Mouse (Mus musculus) myocyte (in vitro differentiated cells): ENCODE data around the gene Hcar2. TPM values are rescaled to one million over a fixed set of nuclear protein-coding genes. Genes with fewer than 3 reads are reported as not detected.

Experiments
- H3K27me3 ChIP-seq: one replicate; pipeline ENCODE4 v1.6.1; 2011; ENCODE audit not compliant: control insufficient read depth, insufficient read depth, insufficient read length
- H3K36me3 ChIP-seq: one replicate; pipeline ENCODE4 v1.6.1; 2011; ENCODE audit not compliant: control insufficient read depth, insufficient read depth
- H3K4me2 ChIP-seq: one replicate; pipeline ENCODE4 v1.6.1; 2011; ENCODE audit warnings: low read depth, control low read depth
- H3K4me3 ChIP-seq: one replicate; pipeline ENCODE4 v1.5.1; 2011; ENCODE audit warnings: mild to moderate bottlenecking, control low read depth, moderate library complexity
- H3K79me2 ChIP-seq: one replicate; pipeline ENCODE4 v1.6.1; 2011; ENCODE audit not compliant: control insufficient read depth, insufficient read depth
- H3ac ChIP-seq: one replicate; pipeline ENCODE4 v1.6.1; 2011; ENCODE audit not compliant: control insufficient read depth, insufficient read length
- CEBPB ChIP-seq: IDR thresholded peaks from 2 replicates; pipeline ENCODE4 v1.6.1; 2011; ENCODE audit warnings: mild to moderate bottlenecking, moderate library complexity; ENCODE audit not compliant: poor library complexity, insufficient read depth, severe bottlenecking
- E2F4 ChIP-seq: IDR thresholded peaks from one replicate; pipeline ENCODE4 v1.6.1; 2011; ENCODE audit warnings: mild to moderate bottlenecking, control low read depth, moderate library complexity; ENCODE audit not compliant: insufficient read depth
- MAX ChIP-seq: IDR thresholded peaks from one replicate; pipeline ENCODE4 v1.6.1; 2011; ENCODE audit warnings: low read depth, mild to moderate bottlenecking, control low read depth
- MYOD1 ChIP-seq, 3 experiments: IDR thresholded peaks; one replicate each; pipeline ENCODE4 v1.6.1; 2011; ENCODE audit warnings: control low read depth in 2 of 3, low read depth in 2 of 3, mild to moderate bottlenecking in 2 of 3, moderate library complexity in 1 of 3; ENCODE audit not compliant: insufficient read length in 2 of 3, control insufficient read depth in 1 of 3
- MYOG ChIP-seq, 3 experiments: IDR thresholded peaks; one replicate each; pipeline ENCODE4 v1.6.1; 2011; ENCODE audit warnings: control low read depth in 2 of 3, low read depth in 2 of 3, mild to moderate bottlenecking in 2 of 3; ENCODE audit not compliant: insufficient read length in 2 of 3, control insufficient read depth in 1 of 3, insufficient read depth in 1 of 3
- POLR2A ChIP-seq: IDR thresholded peaks from one replicate; pipeline ENCODE4 v1.6.1; 2011; ENCODE audit warnings: low read depth, mild to moderate bottlenecking, control low read depth, moderate library complexity; ENCODE audit not compliant: insufficient read length
- POLR2AphosphoS2 ChIP-seq: IDR thresholded peaks from one replicate; pipeline ENCODE4 v1.6.1; 2011; ENCODE audit warnings: low read depth, control low read depth; ENCODE audit not compliant: insufficient read length
- REST ChIP-seq: IDR thresholded peaks from one replicate; pipeline ENCODE4 v1.6.1; 2011; ENCODE audit warnings: mild to moderate bottlenecking, control low read depth, moderate library complexity; ENCODE audit not compliant: insufficient read depth, insufficient read length
- SRF ChIP-seq: IDR thresholded peaks from one replicate; pipeline ENCODE4 v1.6.1; 2011; ENCODE audit warnings: low read depth; ENCODE audit not compliant: control insufficient read depth, insufficient read length
- TCF12 ChIP-seq: IDR thresholded peaks from one replicate; pipeline ENCODE4 v1.6.1; 2011; ENCODE audit warnings: mild to moderate bottlenecking, control low read depth; ENCODE audit not compliant: poor library complexity, insufficient read depth, severe bottlenecking
- TCF3 ChIP-seq: IDR thresholded peaks from one replicate; pipeline ENCODE4 v1.6.1; 2011; ENCODE audit warnings: low read depth, control low read depth; ENCODE audit not compliant: insufficient read length
- USF1 ChIP-seq: IDR thresholded peaks from one replicate; pipeline ENCODE4 v1.6.1; 2011; ENCODE audit warnings: low read depth, mild to moderate bottlenecking, control low read depth, moderate library complexity
- polyA plus RNA-seq: library from polyadenylated mRNA; unstranded; fragments of >200 nt; fragmentation: generic; extraction: Trizol; gene quantifications from one replicate; pipeline ENCODE4 v1.2.1, GENCODE M21; 2012; ENCODE audit warnings: missing spikeins

Gene Hcar2
- polyA plus RNA-seq, 1 experiment: not detected

DNA sequence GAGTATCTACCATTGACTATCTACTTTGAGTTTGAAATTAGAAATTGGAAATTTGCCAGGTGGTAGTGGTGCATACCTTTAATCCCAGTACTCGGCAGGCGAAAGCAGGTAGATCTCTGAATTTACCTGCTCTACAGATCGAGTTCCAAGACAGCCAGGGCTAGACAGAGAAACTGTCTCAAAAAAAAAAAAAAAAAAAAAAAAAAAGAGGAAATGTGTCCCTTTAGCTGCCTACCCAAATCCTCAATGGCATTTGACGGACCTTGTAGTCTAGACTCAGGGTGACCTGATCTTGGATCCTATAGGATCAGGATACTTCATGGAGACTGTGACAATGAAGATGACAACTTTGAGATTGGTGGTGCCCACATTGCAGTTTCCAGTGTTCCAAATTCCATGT lies 1.2 kb upstream of the Hcar2 start:
- Histone ChIP-seq H3K79me2 (no peaks in the 10 kb centered on the region), H3K27me3 (no peaks in the 10 kb centered on the region), H3ac (no peak overlapping the region), H3K36me3 (no peaks in the 10 kb centered on the region), H3K4me2 (no peak overlapping the region), H3K4me3 (no peak overlapping the region)
- TF ChIP-seq MYOG (IDR thresholded peaks at IDR 0.05; ENCODE audit: control insufficient read depth in 1 of 3, insufficient read depth in 1 of 3, insufficient read length in 2 of 3, low read depth in 2 of 3) (no peak), POLR2AphosphoS2 (no peak), SRF (no peak), MYOD1 (IDR thresholded peaks at IDR 0.05; ENCODE audit: control insufficient read depth in 1 of 3, insufficient read length in 2 of 3, low read depth in 2 of 3) (no peak), E2F4 (no peak), MAX (no peak), REST (no peak), POLR2A (no peak), USF1 (no peak), TCF12 (no peak), CEBPB (no peak)

DNA sequence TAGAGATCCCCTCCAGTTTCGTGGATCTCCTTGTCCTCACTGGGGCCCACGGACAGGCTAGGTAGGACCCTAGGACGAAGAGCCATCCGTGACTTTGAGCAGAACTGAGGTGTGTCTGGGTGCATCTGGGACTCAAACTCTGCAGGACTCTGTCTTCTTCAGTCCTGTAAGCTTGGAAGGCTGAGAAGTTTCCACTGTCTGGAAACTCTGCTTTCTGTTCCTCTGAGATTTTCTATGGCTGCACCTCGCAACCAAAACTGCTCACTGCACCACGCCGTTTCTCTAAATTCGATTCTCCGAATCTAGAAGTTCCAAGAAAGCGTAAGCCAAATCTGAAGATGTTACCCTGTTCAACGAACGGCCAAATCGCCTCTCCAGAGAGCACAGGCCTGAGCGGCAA lies 1.4 kb downstream of the Hcar2 start:
- Histone ChIP-seq H3K4me3 (no peak overlapping the region), H3K79me2 (no peaks in the 10 kb centered on the region), H3ac (no peak overlapping the region), H3K36me3 (no peaks in the 10 kb centered on the region), H3K27me3 (no peaks in the 10 kb centered on the region), H3K4me2 (no peak overlapping the region)
- TF ChIP-seq MYOG (IDR thresholded peaks at IDR 0.05; ENCODE audit: control insufficient read depth in 1 of 3, insufficient read depth in 1 of 3, insufficient read length in 2 of 3, low read depth in 2 of 3) (no peak), USF1 (no peak), E2F4 (no peak), POLR2AphosphoS2 (no peak), TCF3 (no peak), REST (no peak), TCF12 (no peak), MAX (no peak), POLR2A (no peak), SRF (no peak), MYOD1 (IDR thresholded peaks at IDR 0.05; ENCODE audit: control insufficient read depth in 1 of 3, insufficient read length in 2 of 3, low read depth in 2 of 3) (no peak)

DNA sequence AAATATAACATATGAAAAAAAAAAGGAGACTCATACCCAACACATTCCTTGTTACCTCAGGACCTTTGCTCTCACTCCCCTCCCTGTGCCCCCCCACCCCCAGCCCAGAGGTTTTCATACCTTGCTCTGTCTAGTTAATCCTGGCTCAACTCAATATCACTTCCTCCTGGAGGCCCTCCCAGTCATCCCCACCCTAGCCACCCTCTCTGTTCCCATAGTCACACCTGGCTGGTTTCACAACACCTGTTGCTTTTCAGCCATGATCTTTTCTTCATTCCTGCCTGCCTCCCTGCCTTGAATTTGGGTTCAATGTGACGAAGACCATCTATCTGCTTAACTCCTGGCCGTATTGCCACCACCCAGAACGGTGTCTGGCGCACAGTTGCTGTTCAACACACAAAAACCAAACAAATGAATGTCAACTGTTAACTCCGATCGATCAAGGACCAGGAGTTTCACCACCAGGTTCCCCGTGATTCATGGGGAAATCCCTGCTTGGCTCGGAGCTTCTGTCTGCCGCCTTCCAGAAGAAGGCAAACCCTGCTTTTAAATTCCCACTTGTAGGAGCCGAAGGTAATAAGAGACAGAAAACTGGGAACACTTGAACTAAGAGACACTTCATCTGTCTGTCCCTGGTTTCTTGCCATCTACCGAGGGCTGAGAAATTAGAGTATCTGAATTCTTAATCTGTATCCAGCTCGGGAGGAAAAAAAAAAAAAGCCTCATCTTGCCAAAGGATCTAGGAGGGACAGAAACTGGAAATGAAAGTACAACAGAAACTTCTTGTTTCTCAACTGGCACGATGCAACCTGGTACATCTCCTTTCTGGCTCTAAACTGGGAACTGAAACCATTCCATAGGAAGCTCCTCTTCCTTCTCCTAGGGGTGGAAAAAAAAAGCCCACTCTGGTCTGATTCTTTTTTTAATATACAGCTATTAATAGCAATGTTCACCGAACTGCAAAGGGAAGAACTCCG lies 2.6 kb downstream of the Hcar2 start:
- Histone ChIP-seq H3ac (no peak overlapping the region), H3K27me3 (no peaks in the 10 kb centered on the region), H3K36me3 (no peaks in the 10 kb centered on the region), H3K79me2 (no peaks in the 10 kb centered on the region), H3K4me3 (no peak overlapping the region), H3K4me2 (no peak overlapping the region)
- TF ChIP-seq USF1 (no peak), SRF (no peak), MAX (no peak), REST (no peak), TCF12 (no peak), CEBPB (no peak)

DNA sequence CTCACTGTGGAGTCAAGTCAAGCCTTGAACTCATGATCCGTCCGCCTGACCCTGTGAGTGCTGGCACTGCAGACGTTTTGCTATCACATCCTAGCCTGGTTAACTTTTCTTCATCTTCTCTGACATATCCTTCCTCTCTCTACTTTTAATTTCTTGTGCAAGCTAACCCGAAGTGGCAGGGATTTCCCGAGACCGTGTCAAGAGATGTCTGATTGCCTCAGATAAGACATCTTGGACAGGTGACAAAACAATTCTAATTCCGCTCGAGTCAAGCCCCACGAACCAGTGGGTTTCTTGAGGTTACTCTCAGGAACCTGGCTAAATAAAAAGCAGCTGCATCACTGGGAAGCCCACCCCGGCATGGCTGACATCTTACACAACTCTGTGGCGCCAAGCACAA lies 6.5 kb downstream of the Hcar2 start:
- H3K79me2 ChIP-seq: no peaks in the 10 kb centered on the region
- no peaks in the 10 kb centered on the region for H3K27me3 ChIP-seq
- TF ChIP-seq SRF: no peak
- no peak for TF ChIP-seq E2F4
- no peak for TF ChIP-seq POLR2A
- TF ChIP-seq TCF3: no peak
- TF ChIP-seq MYOD1 (IDR thresholded peaks at IDR 0.05; ENCODE audit: control insufficient read depth in 1 of 3, insufficient read length in 2 of 3, low read depth in 2 of 3): no peak
- TF ChIP-seq CEBPB: no peak
- no peak for TF ChIP-seq MYOG (IDR thresholded peaks at IDR 0.05; ENCODE audit: control insufficient read depth in 1 of 3, insufficient read depth in 1 of 3, insufficient read length in 2 of 3, low read depth in 2 of 3)
- H3K4me2 ChIP-seq: no peak overlapping the region
- no peak overlapping the region for H3K4me3 ChIP-seq
- no peaks in the 10 kb centered on the region for H3K36me3 ChIP-seq
- no peak overlapping the region for H3ac ChIP-seq

DNA sequence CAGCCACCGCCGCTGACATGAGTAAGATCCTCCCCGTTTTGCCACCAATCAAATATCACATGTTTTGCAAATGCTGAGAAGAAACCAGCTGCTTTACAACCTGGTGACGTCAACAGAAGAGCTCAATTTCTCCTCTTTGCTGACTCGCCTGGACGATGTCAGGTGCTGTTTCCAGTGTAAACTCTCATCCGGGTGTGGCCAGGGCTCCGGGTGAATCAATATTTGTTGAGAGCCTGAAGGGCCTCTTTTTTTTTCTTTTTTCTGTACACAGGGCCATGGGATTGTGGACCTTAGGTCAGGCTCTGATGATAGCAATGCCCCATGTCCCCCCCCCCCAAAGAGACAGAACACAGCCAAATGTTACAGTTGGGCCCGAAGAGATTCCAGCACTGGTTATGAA lies 10.8 kb downstream of the Hcar2 start:
- Histone ChIP-seq H3K79me2 (no peaks in the 10 kb centered on the region), H3K4me2 (no peak overlapping the region), H3K36me3 (no peaks in the 10 kb centered on the region), H3ac (no peak overlapping the region), H3K27me3 (no peaks in the 10 kb centered on the region), H3K4me3 (no peak overlapping the region)
- TF ChIP-seq POLR2A (no peak), USF1 (no peak), REST (no peak), E2F4 (no peak), TCF3 (no peak), MAX (no peak), POLR2AphosphoS2 (no peak), SRF (no peak), MYOG (IDR thresholded peaks at IDR 0.05; ENCODE audit: control insufficient read depth in 1 of 3, insufficient read depth in 1 of 3, insufficient read length in 2 of 3, low read depth in 2 of 3) (no peak), CEBPB (no peak)
